Mouse (Mus musculus) left cerebral cortex, adult 18-20 months (tissue): ENCODE data around the gene Padi2. TPM values are rescaled to one million over a fixed set of nuclear protein-coding genes. Genes with fewer than 3 reads are reported as not detected.

Experiments
- DNase-seq, 2 experiments: peaks; one replicate each; pipeline ENCODE4 v3.0.0; 2021 to 2022; ENCODE audit warnings: low spot score in 2 of 2, mixed read lengths in 1 of 2
- long read RNA-seq, 2 experiments: library from polyadenylated mRNA; stranded (forward); transcript quantifications; one replicate each; pipeline ENCODE4 v2.0.0; 2021
- total RNA-seq, 2 experiments: library from RNA; stranded (reverse); gene quantifications; 2 replicates each; pipeline ENCODE4 v1.2.3; 2021

Gene Padi2
- total RNA-seq, result 10 to 100 TPM; 13.5 to 14.6 TPM
- long read RNA-seq, experiment 1, full-length matches to known transcripts, result 10 of 13 reads
- long read RNA-seq, experiment 1, partial matches to known transcripts, result 0 of 13 reads
- long read RNA-seq, experiment 1, other reads (novel, unspliced or antisense), result 3 of 13 reads
- long read RNA-seq, experiment 2, full-length matches to known transcripts, result 1 of 11 reads
- long read RNA-seq, experiment 2, partial matches to known transcripts, result 2 of 11 reads
- long read RNA-seq, experiment 2, other reads (novel, unspliced or antisense), result 8 of 11 reads

- peak; percentile 41 to 56 for DNase-seq
Measured at GRCm38 (mm10) chr4:140906076-140906826, at the start of gene Padi2. TSS of gene Padi2 (plus strand) at chr4:140906344.

GRCm38 (mm10) chr4:140857041-140857440, 49.1 kb upstream of the Padi2 start:
- no peak for DNase-seq

- DNase-seq, result no peak
Measured at GRCm38 (mm10) chr4:140857813-140858212, 48.3 kb upstream of the Padi2 start.

- DNase-seq, result no peak
Measured at GRCm38 (mm10) chr4:140859291-140859690, 46.9 kb upstream of the Padi2 start.

GRCm38 (mm10) chr4:140860125-140860766, 45.9 kb upstream of the Padi2 start:
- DNase-seq, result no peak

- DNase-seq, result no peak
Measured at GRCm38 (mm10) chr4:140860767-140861147, 45.4 kb upstream of the Padi2 start.

- DNase-seq, result no peak
Measured at GRCm38 (mm10) chr4:140862036-140862650, 44.0 kb upstream of the Padi2 start.

GRCm38 (mm10) chr4:140868484-140869190, 37.5 kb upstream of the Padi2 start:
- no peak for DNase-seq

GRCm38 (mm10) chr4:140869945-140870344, 36.2 kb upstream of the Padi2 start:
- no peak for DNase-seq

GRCm38 (mm10) chr4:140870876-140871275, 35.3 kb upstream of the Padi2 start:
- no peak for DNase-seq

GRCm38 (mm10) chr4:140871376-140871775, 34.8 kb upstream of the Padi2 start:
- no peak for DNase-seq

- DNase-seq, result no peak
Measured at GRCm38 (mm10) chr4:140871851-140872685, 34.1 kb upstream of the Padi2 start.

GRCm38 (mm10) chr4:140872686-140872992, 33.5 kb upstream of the Padi2 start:
- no peak for DNase-seq

- DNase-seq, result no peak
Measured at GRCm38 (mm10) chr4:140873011-140873410, 33.1 kb upstream of the Padi2 start.

GRCm38 (mm10) chr4:140876161-140876560, 30.0 kb upstream of the Padi2 start:
- no peak for DNase-seq

GRCm38 (mm10) chr4:140876681-140877080, 29.5 kb upstream of the Padi2 start:
- no peak for DNase-seq

- no peak for DNase-seq
Measured at GRCm38 (mm10) chr4:140877441-140877840, 28.7 kb upstream of the Padi2 start.

- no peak for DNase-seq
Measured at GRCm38 (mm10) chr4:140878655-140879054, 27.5 kb upstream of the Padi2 start.

- no peak for DNase-seq
Measured at GRCm38 (mm10) chr4:140879116-140879515, 27.0 kb upstream of the Padi2 start.

- peak; percentile 12 to 39 for DNase-seq
Measured at GRCm38 (mm10) chr4:140879739-140880138, 26.4 kb upstream of the Padi2 start.
